8 mouse cellular contexts compared by ENCODE assay signal in genomic region chr5:146220879-146221714, GRCm38 (mm10). TPM values are rescaled to one million over a fixed set of nuclear protein-coding genes. Genes with fewer than 3 reads are reported as not detected.
A peak's percentile ranks its signal among the peaks of the same experiment; 100 is the strongest.
DNase-seq lines count a peak whose midpoint lies in the region; ATAC-seq and TF ChIP-seq lines count a peak whose summit lies in the region.

Gene Rnf6 (minus strand): TSS chr5:146221555.

- H3K27me3 ChIP-seq in hindbrain, postnatal 0 days (ENCODE audit: insufficient read depth, low read length) = no peaks in the 10 kb centered on the region

- peak; percentile 36; the same call in 1 of the 2 replicates for TF ChIP-seq CTCF in gastrocnemius, adult 2 months (IDR thresholded peaks at IDR 0.05)
- peak; percentile 48 for TF ChIP-seq CTCF in hindbrain, postnatal 0 days (IDR thresholded peaks at IDR 0.05; ENCODE audit: low read depth)
- peak; percentile 28 for TF ChIP-seq CTCF in left cerebral cortex, adult 2 months (IDR thresholded peaks at IDR 0.05)

- intact Hi-C loops in gastrocnemius, adult 2 months (cut with DNase I) = loop anchor here (5.0 kb wide), 1 partner anchor 76 kb away; no protein-coding TSS in a partner anchor
- intact Hi-C loops in left cerebral cortex, adult 2 months (cut with DNase I) = loop anchor here (1.0 kb wide), 1 partner anchor 9 kb away; no protein-coding TSS in a partner anchor

- peaks cover 4% of the 10 kb centered on the region; the same call in 1 of the 2 replicates for H3K4me1 ChIP-seq in hindbrain, postnatal 0 days (ENCODE audit: insufficient read depth, low read length)

- H3K36me3 ChIP-seq in hindbrain, postnatal 0 days (ENCODE audit: insufficient read depth, low read length) = peaks cover 14% of the 10 kb centered on the region; the same call in 1 of the 2 replicates

- H3K9ac ChIP-seq in hindbrain, postnatal 0 days (replicated peaks; ENCODE audit: low read length) = peak within 1 kb of the TSS; percentile 75

- peak within 1 kb of the TSS; percentile 72 for H3K4me2 ChIP-seq in hindbrain, postnatal 0 days (ENCODE audit: low read depth, low read length)

- WGBS in hindbrain, postnatal 0 days = 1% methylated on average over 65 of the region's 67 CpGs

- peak; percentile 98 for ATAC-seq in common myeloid progenitor, adult 5-6 weeks (replicated peaks; ENCODE audit: low read depth, poor library complexity, severe bottlenecking)
- peak; percentile 100 for ATAC-seq in hindbrain, postnatal 0 days
- ATAC-seq in megakaryocyte, adult 5-6 weeks (ENCODE audit: poor library complexity, severe bottlenecking) = peak; percentile 92

- peak; percentile 97 for DNase-seq in ZHBTc4 (ENCODE audit: low read depth, low spot score)
- peak; percentile 97 for DNase-seq in gastrocnemius, adult 2 months
- DNase-seq in hindbrain, postnatal 0 days (ENCODE audit: low spot score) = peak; percentile 97
- peak; percentile 87 to 93 for DNase-seq in left cerebral cortex, adult 2 months (ENCODE audit: extremely low spot score in 1 of 2, low spot score in 2 of 2)
- DNase-seq in right cerebral cortex, adult 2 months (ENCODE audit: low spot score in 2 of 2) = peak; percentile 92 to 93
- DNase-seq in urinary bladder, postnatal 14 days (ENCODE audit: low spot score) = peak; percentile 96

- H3K27ac ChIP-seq in gastrocnemius, adult 2 months = peak within 1 kb of the TSS; percentile 98
- H3K27ac ChIP-seq in hindbrain, postnatal 0 days = peak within 1 kb of the TSS; percentile 98
- H3K27ac ChIP-seq in left cerebral cortex, adult 2 months = peak within 1 kb of the TSS; percentile 90

- peak within 1 kb of the TSS; percentile 98 for H3K4me3 ChIP-seq in gastrocnemius, adult 2 months
- H3K4me3 ChIP-seq in hindbrain, postnatal 0 days (ENCODE audit: low read length) = peak within 1 kb of the TSS; percentile 63
- H3K4me3 ChIP-seq in left cerebral cortex, adult 2 months = peak within 1 kb of the TSS; percentile 90

- no peaks in the 10 kb centered on the region for H3K9me3 ChIP-seq in hindbrain, postnatal 0 days (ENCODE audit: low read length)

RNA-seq across cellular contexts. Expression of gene Rnf6, which starts in this region (rescaled TPM):
- total RNA-seq in common myeloid progenitor, adult 5-6 weeks (2017) = 44.5 and 52.1 TPM in 2 replicates
- 10 to 100 TPM; 40.9 to 41.5 TPM for total RNA-seq in gastrocnemius, adult 2 months (2021)
- 5.5 and 14.6 TPM in 2 replicates for total RNA-seq in hindbrain, postnatal 0 days (2014; rRNA removed)
- 27.9 and 28.3 TPM in 2 replicates for polyA plus RNA-seq in hindbrain, postnatal 0 days (2015; fragmentation: Nextera tagmentation; extraction: Ambion mirVana)
- total RNA-seq in left cerebral cortex, adult 2 months (2021) = 10 to 100 TPM; 76.0 to 80.1 TPM
- total RNA-seq in megakaryocyte, adult 5-6 weeks (2015) = 23.3 and 24.6 TPM in 2 replicates
- total RNA-seq in megakaryocyte, adult 5-6 weeks (2017) = 43.2 and 46.4 TPM in 2 replicates

Comparison
In these comparisons a context has a peak if more than half of its experiments do, and no peak if none do; other contexts are left out.
1. Peak in every context shown above with its lines: DNase-seq, ATAC-seq, H3K4me3 ChIP-seq and H3K27ac ChIP-seq.